Mouse (Mus musculus): ENCODE measurements around the gene Nrg3. TPM values are rescaled to one million over a fixed set of nuclear protein-coding genes. Genes with fewer than 3 reads are reported as not detected.
"Not testable (repeated sequence)": the region's sequence is repeated elsewhere in the genome, so short reads cannot be mapped to it uniquely, and the experiment has no call there.

Nrg3 gene
- polyA plus RNA-seq, 1 experiment from 2014 or later = not detected

GRCm38 (mm10) chr14:38322841-38323240 is 1150.0 kb downstream of the Nrg3 start:
- not testable (repeated sequence) for H3K27me3 ChIP-seq (ENCODE audit: control insufficient read depth, insufficient read depth, low read length); H3K9me3 ChIP-seq (ENCODE audit: control insufficient read depth, low read length); H3K4me1 ChIP-seq (ENCODE audit: control insufficient read depth in 2 of 2, insufficient read depth in 2 of 2, low read length in 2 of 2); H3K4me3 ChIP-seq (ENCODE audit: control insufficient read depth in 1 of 2, insufficient read depth in 1 of 2, low read depth in 1 of 2, low read length in 2 of 2); H3K9ac ChIP-seq (ENCODE audit: low read length); H3K27ac ChIP-seq (replicated peaks in 1 of 2; ENCODE audit: control insufficient read depth in 1 of 2, insufficient read depth in 1 of 2, low read depth in 2 of 2, low read length in 2 of 2); ATAC-seq (ENCODE audit: insufficient number of reproducible peaks, insufficient read depth, low FRiP score, low read depth); H3K36me3 ChIP-seq (ENCODE audit: control insufficient read depth, insufficient read depth, low read length); H3K4me2 ChIP-seq (ENCODE audit: low read length)
- 31% methylated on average over 1 of the region's 1 CpGs for WGBS

DNA sequence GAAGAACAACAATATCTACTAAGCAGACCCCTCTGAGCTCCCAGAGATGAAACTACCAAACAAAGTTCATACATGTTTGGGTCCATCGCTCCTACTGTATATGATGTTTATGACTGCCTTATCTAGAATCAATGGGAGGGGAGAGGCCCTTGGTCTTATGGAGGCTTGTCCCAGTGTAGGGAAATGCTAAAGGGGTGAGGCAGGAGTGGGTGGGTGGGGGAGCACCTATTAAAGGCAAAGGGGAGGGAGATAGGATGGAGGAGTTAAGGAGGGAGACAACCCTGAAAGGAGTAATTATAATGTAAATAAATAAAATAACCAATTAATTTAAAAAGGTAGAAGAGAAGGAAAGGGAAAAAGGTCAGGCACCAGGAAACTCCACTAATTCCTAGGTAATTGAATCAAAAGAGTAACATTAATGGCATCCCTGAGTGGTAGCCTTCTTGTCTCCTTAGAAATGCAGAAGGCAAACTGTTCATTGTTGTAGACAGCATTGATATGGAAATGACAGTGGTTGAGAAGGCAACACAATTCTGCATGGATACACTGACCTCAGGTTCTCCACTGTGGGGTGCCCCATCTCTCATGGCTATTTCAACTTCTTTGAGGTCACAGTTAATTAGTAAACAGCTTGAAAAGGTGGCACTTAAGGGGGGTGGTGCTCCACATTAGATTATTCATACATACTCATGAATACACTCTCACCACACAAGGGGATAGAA is 1152.1 kb downstream of the Nrg3 start:
- 84% methylated on average over 1 of the region's 1 CpGs for WGBS
- Histone ChIP-seq H3K36me3 (ENCODE audit: control insufficient read depth, insufficient read depth, low read length) (no peaks in the 10 kb centered on the region), H3K27ac (replicated peaks in 1 of 2; ENCODE audit: control insufficient read depth in 1 of 2, insufficient read depth in 1 of 2, low read depth in 2 of 2, low read length in 2 of 2) (no peak overlapping the region)

More for the DNA sequence above, 1152.1 kb downstream of the Nrg3 start:
- H3K27me3 ChIP-seq (ENCODE audit: control insufficient read depth, insufficient read depth, low read length) = no peaks in the 10 kb centered on the region
- no peak overlapping the region for H3K4me3 ChIP-seq (ENCODE audit: control insufficient read depth in 1 of 2, insufficient read depth in 1 of 2, low read depth in 1 of 2, low read length in 2 of 2)
- no peaks in the 10 kb centered on the region for H3K4me1 ChIP-seq (ENCODE audit: control insufficient read depth in 2 of 2, insufficient read depth in 2 of 2, low read length in 2 of 2)
- no peak overlapping the region for H3K4me2 ChIP-seq (ENCODE audit: low read length)
- ATAC-seq (ENCODE audit: insufficient number of reproducible peaks, insufficient read depth, low FRiP score, low read depth) = no peak
- no peak overlapping the region for H3K9ac ChIP-seq (ENCODE audit: low read length)
- H3K9me3 ChIP-seq (ENCODE audit: control insufficient read depth, low read length) = no peaks in the 10 kb centered on the region

Small RNAs within 50 kb of the gene (microRNA-seq; reads per million reads assigned to microRNA genes)
- gene Gm27332 = not detected

All from heart, embryonic 14.5 days (tissue).